Mouse (Mus musculus): ENCODE results near the gene Dennd6a.

GRCm38 (mm10) chr14:26639961-26640360 lies 66.3 kb downstream of the Dennd6a start:
- TF ChIP-seq CTCF (IDR thresholded peaks at IDR 0.05; ENCODE audit: low read depth) (peak; percentile 56), EP300 (IDR thresholded peaks at IDR 0.05; ENCODE audit: low read depth) (no peak)
